Mouse (Mus musculus): ENCODE results near the gene Cbx2. TPM values are rescaled to one million over a fixed set of nuclear protein-coding genes. Genes with fewer than 3 reads are reported as not detected.
A peak's percentile ranks its signal among the peaks of the same experiment; 100 is the strongest.

Cbx2 gene
- polyA plus RNA-seq, 2 experiments: 29.1 to 35.7 TPM

DNA sequence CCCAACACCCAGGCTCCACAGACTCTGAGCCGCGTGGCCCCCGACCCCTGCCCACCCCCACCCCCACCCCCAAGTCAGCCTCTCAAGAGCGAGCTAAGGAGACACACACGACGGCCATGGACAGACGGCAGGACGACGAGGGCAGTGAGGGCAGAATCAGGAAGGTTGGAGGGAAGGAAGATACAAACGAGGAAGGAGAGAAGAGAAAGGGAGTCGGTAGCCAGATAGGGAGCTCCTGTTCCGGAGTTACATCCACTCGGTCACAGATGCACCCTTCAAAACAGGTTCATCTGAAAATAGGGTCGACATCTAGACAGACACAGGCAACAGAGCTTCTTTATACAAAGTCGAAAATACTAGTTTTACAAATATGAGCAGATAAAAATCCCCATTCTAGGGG lies 13.7 kb downstream of the Cbx2 start:
- peak overlapping the region; percentile 89 for H3K4me2 ChIP-seq (replicated peaks; ENCODE audit: low read depth, low read length, severe bottlenecking)
- H3K36me3 ChIP-seq (ENCODE audit: control insufficient read depth, insufficient read depth, low read length): peaks cover 17% of the 10 kb centered on the region
- peaks cover 44% of the 10 kb centered on the region for H3K27me3 ChIP-seq (ENCODE audit: control insufficient read depth, insufficient read depth, low read length)
- H3K4me1 ChIP-seq (ENCODE audit: control insufficient read depth, insufficient read depth, low read length): peaks cover 41% of the 10 kb centered on the region
- H3K9me3 ChIP-seq (ENCODE audit: control insufficient read depth, low read length): no peaks in the 10 kb centered on the region
- no peak overlapping the region; the same call in 1 of the 2 replicates for H3K4me3 ChIP-seq (replicated peaks; ENCODE audit: low read length)
- no peak for TF ChIP-seq POLR2A (IDR thresholded peaks at IDR 0.05; ENCODE audit: borderline replicate concordance, extremely low read depth, insufficient read depth, insufficient read length)
- no peak for ATAC-seq (ENCODE audit: low FRiP score, low read depth)
- H3K27ac ChIP-seq (replicated peaks; ENCODE audit: low read depth, low read length): no peak overlapping the region
- DNase-seq (ENCODE audit: low spot score): no peak
- WGBS: 10% methylated on average over 15 of the region's 15 CpGs
- H3K9ac ChIP-seq (ENCODE audit: low read depth, low read length, severe bottlenecking): no peak overlapping the region

DNA sequence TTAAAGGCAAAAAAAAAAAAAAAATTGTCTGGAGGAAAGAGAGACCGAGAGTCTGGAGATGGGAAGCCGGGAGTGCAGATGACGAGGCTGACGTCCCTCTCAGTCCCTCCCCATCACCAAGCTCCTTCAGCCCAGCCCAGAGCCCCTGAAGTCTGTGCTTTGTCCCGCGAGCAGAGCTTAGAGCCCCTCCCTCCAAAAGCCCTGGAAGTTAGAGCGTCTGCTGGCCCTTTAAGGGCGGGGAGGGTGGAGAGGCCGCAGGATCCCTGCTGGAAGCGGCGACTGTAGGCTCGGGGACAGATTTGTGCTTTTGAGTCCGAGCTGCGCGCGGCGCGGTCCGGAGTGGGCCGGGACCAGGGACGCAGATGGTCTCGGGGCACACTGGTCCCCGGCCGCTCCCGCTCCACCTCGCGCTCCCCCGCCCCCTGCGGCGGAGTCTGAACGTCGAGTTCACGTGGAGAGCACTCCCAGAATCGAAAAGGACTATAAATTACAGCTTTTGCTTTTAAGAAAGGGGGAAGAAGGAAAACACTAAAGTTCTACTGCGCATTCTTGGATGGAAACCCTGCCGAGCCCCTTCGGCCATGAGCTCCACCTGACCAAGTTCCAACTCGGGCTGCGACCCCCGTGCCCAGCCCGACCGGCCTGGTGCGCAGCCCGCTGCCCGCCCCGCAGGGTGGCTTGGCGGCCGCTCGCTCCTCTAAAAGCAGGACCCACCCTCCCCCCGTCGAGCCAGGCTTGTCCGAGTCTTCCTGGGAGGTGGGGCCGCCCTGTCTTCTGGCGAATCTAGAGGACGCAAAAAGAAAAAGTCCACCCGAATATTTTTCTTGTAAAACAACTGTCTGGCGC lies 14.4 kb downstream of the Cbx2 start:
- Histone ChIP-seq H3K4me2 (replicated peaks; ENCODE audit: low read depth, low read length, severe bottlenecking) (peak overlapping the region; percentile 89), H3K36me3 (ENCODE audit: control insufficient read depth, insufficient read depth, low read length) (peaks cover 13% of the 10 kb centered on the region), H3K9me3 (ENCODE audit: control insufficient read depth, low read length) (no peaks in the 10 kb centered on the region), H3K27me3 (ENCODE audit: control insufficient read depth, insufficient read depth, low read length) (peaks cover 48% of the 10 kb centered on the region), H3K4me1 (ENCODE audit: control insufficient read depth, insufficient read depth, low read length) (peaks cover 48% of the 10 kb centered on the region), H3K27ac (replicated peaks; ENCODE audit: low read depth, low read length) (no peak overlapping the region), H3K4me3 (replicated peaks; ENCODE audit: low read length) (peak overlapping the region; percentile 52), H3K9ac (ENCODE audit: low read depth, low read length, severe bottlenecking) (peak overlapping the region; percentile 50)
- ATAC-seq (ENCODE audit: low FRiP score, low read depth) (no peak), DNase-seq (ENCODE audit: low spot score) (no peak)
- WGBS: 3% methylated on average over 57 of the region's 57 CpGs
- TF ChIP-seq POLR2A (IDR thresholded peaks at IDR 0.05; ENCODE audit: borderline replicate concordance, extremely low read depth, insufficient read depth, insufficient read length): no peak

DNA sequence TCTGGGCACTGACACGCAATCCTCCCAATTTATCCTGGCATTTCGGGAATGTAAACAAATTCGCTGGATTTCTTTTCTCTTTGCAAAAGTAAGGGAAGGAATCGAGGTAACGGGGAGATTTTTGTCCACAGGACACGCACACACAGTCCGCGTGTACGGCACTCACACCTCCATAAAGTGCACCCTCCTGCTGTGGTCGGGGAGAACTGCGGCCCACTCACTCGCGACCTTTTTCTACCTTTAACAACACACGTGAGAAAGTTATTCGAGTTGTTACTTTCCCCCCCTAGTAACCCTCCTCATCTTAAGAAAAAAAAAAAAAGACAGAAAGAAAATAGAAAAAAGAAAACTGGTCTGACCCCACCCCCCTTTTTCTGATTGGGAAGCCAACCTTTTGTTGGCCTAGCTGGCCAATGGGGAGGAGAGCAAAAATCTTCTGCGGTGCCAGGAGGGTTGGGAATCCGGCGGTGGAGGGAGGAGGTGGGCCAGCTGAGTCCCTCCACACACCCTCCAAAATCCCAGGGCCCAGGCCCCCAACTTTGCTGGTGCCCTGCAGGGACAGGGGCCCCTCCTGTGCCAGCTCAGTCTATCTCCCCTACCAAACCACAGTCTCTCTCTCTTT lies 15.1 kb downstream of the Cbx2 start:
- DNase-seq (ENCODE audit: low spot score) (no peak), ATAC-seq (ENCODE audit: low FRiP score, low read depth) (no peak)
- Histone ChIP-seq H3K27me3 (ENCODE audit: control insufficient read depth, insufficient read depth, low read length) (peaks cover 48% of the 10 kb centered on the region), H3K9ac (ENCODE audit: low read depth, low read length, severe bottlenecking) (peak overlapping the region; percentile 50), H3K9me3 (ENCODE audit: control insufficient read depth, low read length) (no peaks in the 10 kb centered on the region), H3K4me2 (replicated peaks; ENCODE audit: low read depth, low read length, severe bottlenecking) (peak overlapping the region; percentile 89), H3K4me3 (replicated peaks; ENCODE audit: low read length) (peak overlapping the region; percentile 52), H3K36me3 (ENCODE audit: control insufficient read depth, insufficient read depth, low read length) (peaks cover 9% of the 10 kb centered on the region), H3K27ac (replicated peaks; ENCODE audit: low read depth, low read length) (no peak overlapping the region), H3K4me1 (ENCODE audit: control insufficient read depth, insufficient read depth, low read length) (peaks cover 55% of the 10 kb centered on the region)
- WGBS: 8% methylated on average over 18 of the region's 18 CpGs
- TF ChIP-seq POLR2A (IDR thresholded peaks at IDR 0.05; ENCODE audit: borderline replicate concordance, extremely low read depth, insufficient read depth, insufficient read length): no peak

DNA sequence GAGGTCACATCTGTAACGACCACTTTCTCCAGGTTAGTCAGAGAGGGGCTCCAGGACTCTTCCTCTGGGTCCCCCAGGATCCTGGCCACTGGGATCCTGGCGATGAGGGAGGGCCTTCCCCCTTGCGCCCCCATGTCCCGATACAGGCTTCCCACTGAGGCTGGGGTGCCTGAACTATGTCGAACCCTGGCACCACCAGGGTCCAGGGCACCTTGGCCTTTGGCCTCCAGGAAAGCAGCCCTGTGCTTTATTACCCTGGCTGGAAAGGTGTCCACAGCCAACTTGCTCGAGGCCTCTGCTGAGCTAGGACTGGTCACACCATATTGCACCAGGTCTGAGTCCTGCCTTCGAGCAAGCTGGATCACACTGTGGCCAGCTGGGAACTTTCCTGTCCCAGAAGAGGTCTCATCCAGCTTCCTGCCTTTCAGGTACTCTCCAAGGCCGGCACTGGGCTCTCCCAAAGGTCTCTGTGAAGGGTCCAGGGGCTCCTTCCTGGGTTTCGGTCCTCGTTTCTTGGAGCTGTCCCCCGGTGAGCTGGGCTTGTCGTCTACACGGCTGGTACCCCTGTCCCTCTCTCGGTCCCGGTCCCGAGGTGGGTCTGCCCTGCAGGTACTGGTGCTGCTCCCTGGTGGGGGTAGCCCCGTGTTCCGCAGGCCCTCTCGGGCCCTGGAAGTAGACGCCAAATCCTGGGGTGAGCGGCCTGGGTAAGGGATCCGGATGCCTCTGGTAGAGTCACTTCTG lies 16.2 kb downstream of the Cbx2 start:
- Histone ChIP-seq H3K36me3 (ENCODE audit: control insufficient read depth, insufficient read depth, low read length) (peaks cover 9% of the 10 kb centered on the region), H3K9me3 (ENCODE audit: control insufficient read depth, low read length) (no peaks in the 10 kb centered on the region), H3K9ac (ENCODE audit: low read depth, low read length, severe bottlenecking) (no peak overlapping the region), H3K4me1 (ENCODE audit: control insufficient read depth, insufficient read depth, low read length) (peaks cover 63% of the 10 kb centered on the region), H3K4me3 (replicated peaks; ENCODE audit: low read length) (no peak overlapping the region), H3K27me3 (ENCODE audit: control insufficient read depth, insufficient read depth, low read length) (peaks cover 52% of the 10 kb centered on the region), H3K4me2 (replicated peaks; ENCODE audit: low read depth, low read length, severe bottlenecking) (0 out of 2 replicates have a peak overlapping the region, but pooled peaks have one; percentile 11), H3K27ac (replicated peaks; ENCODE audit: low read depth, low read length) (no peak overlapping the region)
- DNase-seq (ENCODE audit: low spot score) (no peak), ATAC-seq (ENCODE audit: low FRiP score, low read depth) (no peak)
- no peak for TF ChIP-seq POLR2A (IDR thresholded peaks at IDR 0.05; ENCODE audit: borderline replicate concordance, extremely low read depth, insufficient read depth, insufficient read length)
- WGBS: 37% methylated on average over 22 of the region's 22 CpGs

Data from limb, embryonic 14.5 days (tissue).